Mouse (Mus musculus): ENCODE measurements around the gene Mtap.

The Mtap gene

DNA sequence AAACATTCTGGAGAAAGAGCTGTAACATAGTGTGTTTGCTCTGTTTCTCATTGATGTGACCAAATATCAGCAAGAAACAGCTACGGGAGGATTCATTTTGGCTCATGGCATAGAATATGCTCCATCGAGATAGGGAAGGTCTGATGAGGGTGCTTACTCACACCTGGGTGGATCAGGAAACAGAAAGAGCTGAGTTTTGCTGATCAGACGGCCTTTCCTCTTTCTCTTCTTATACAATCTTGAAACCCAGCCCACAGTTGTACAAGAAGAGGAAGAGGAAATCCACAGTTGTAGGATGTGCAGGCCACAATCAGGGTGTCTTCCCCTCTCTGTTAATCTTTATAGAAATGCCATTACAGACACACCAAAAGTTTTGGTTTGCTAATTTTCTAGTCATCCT is 75.3 kb downstream of the Mtap start:
- DNase-seq (ENCODE audit: low spot score in 2 of 2) = no peak
